Mouse (Mus musculus) layer of hippocampus, postnatal 10 days (tissue): ENCODE measurements around the gene Itgb4. TPM values are rescaled to one million over a fixed set of nuclear protein-coding genes. Genes with fewer than 3 reads are reported as not detected.

Experiments
- DNase-seq, 2 experiments: peaks; one replicate each; pipeline ENCODE4 v3.0.0; 2021; ENCODE audit warnings: low spot score in 2 of 2
- long read RNA-seq: library from polyadenylated mRNA; stranded (forward); transcript quantifications from one replicate; pipeline ENCODE4 v2.0.0, GENCODE M21; 2023
- total RNA-seq, 2 experiments: library from RNA; stranded (reverse); gene quantifications; 2 replicates each; pipeline ENCODE4 v1.2.3; 2021

The Itgb4 gene
- total RNA-seq: 1 to 10 TPM in 1 of 2 experiments, under 1 TPM in 1; 0.85 to 1.3 TPM
- long read RNA-seq, partial matches to known transcripts: 2 of 2 reads
- long read RNA-seq, other reads (novel, unspliced or antisense): 0 of 2 reads

- DNase-seq: no peak
Measured at GRCm38 (mm10) chr11:115974309-115975082, at the start of gene Itgb4. Itgb4 (plus strand) TSS chr11:115974709.

GRCm38 (mm10) chr11:115929031-115929430 lies 45.5 kb upstream of the Itgb4 start:
- DNase-seq: no peak

GRCm38 (mm10) chr11:115929818-115930217 lies 44.7 kb upstream of the Itgb4 start:
- DNase-seq: no peak

GRCm38 (mm10) chr11:115931235-115931634 lies 43.3 kb upstream of the Itgb4 start:
- DNase-seq: no peak

- peak; percentile 97 to 98 for DNase-seq
Measured at GRCm38 (mm10) chr11:115933108-115933746, 41.3 kb upstream of the Itgb4 start, which contains the start of the genes Sap30bp and Recql5. Sap30bp (plus strand) TSS chr11:115933282. Recql5 (minus strand) TSS chr11:115933477.

GRCm38 (mm10) chr11:115933747-115934110 lies 40.8 kb upstream of the Itgb4 start:
- DNase-seq: no peak

GRCm38 (mm10) chr11:115939690-115940329 lies 34.7 kb upstream of the Itgb4 start:
- DNase-seq: peak; percentile 73 to 75

- no peak for DNase-seq
Measured at GRCm38 (mm10) chr11:115941980-115942379, 32.5 kb upstream of the Itgb4 start.

- no peak for DNase-seq
Measured at GRCm38 (mm10) chr11:115945247-115945646, 29.3 kb upstream of the Itgb4 start.

- DNase-seq: no peak
Measured at GRCm38 (mm10) chr11:115946221-115946828, 28.2 kb upstream of the Itgb4 start.

GRCm38 (mm10) chr11:115948316-115948715 lies 26.2 kb upstream of the Itgb4 start:
- no peak for DNase-seq

GRCm38 (mm10) chr11:115950719-115951118 lies 23.8 kb upstream of the Itgb4 start:
- DNase-seq: no peak

GRCm38 (mm10) chr11:115954712-115955111 lies 19.8 kb upstream of the Itgb4 start:
- no peak for DNase-seq

- DNase-seq: no peak
Measured at GRCm38 (mm10) chr11:115955195-115955858, 19.2 kb upstream of the Itgb4 start.

GRCm38 (mm10) chr11:115956453-115956852 lies 18.1 kb upstream of the Itgb4 start:
- DNase-seq: no peak

- DNase-seq: no peak
Measured at GRCm38 (mm10) chr11:115957971-115958370, 16.5 kb upstream of the Itgb4 start.

- no peak for DNase-seq
Measured at GRCm38 (mm10) chr11:115959018-115959417, 15.5 kb upstream of the Itgb4 start.

- DNase-seq: no peak
Measured at GRCm38 (mm10) chr11:115962651-115963412, 11.7 kb upstream of the Itgb4 start.

- DNase-seq: no peak
Measured at GRCm38 (mm10) chr11:115964977-115965604, 9.4 kb upstream of the Itgb4 start.
